Mouse (Mus musculus): ENCODE measurements around the gene Wdr59. TPM values are rescaled to one million over a fixed set of nuclear protein-coding genes. Genes with fewer than 3 reads are reported as not detected.

Wdr59 gene
- polyA plus RNA-seq (2014; fragmentation: Nextera tagmentation; extraction: Ambion mirVana): 2.9 and 4.2 TPM in 2 replicates

GRCm38 (mm10) chr8:111521713-111522429, at the start of gene Wdr59:
Wdr59 (minus strand) TSS chr8:111522092.
- no peaks in the 10 kb centered on the region for H3K27me3 ChIP-seq (replicated peaks; ENCODE audit: control insufficient read depth, insufficient read depth, low read length)
- DNase-seq (ENCODE audit: low spot score) (peak; percentile 99), ATAC-seq (peak; percentile 99)
- peak within 1 kb of the TSS; percentile 49 for H3K4me3 ChIP-seq (ENCODE audit: low read depth, low read length)
- under 1% methylated on average over 34 of the region's 34 CpGs for WGBS
- H3K9me3 ChIP-seq (replicated peaks; ENCODE audit: control insufficient read depth, low read length): no peaks in the 10 kb centered on the region
- H3K4me2 ChIP-seq (ENCODE audit: low read length): peak within 1 kb of the TSS; percentile 53
- no peaks in the 10 kb centered on the region for H3K36me3 ChIP-seq (ENCODE audit: control insufficient read depth, insufficient read depth, low read length)
- H3K4me1 ChIP-seq (ENCODE audit: control insufficient read depth, insufficient read depth, low read length): peaks cover 5% of the 10 kb centered on the region
- no peak within 1 kb of the TSS for H3K27ac ChIP-seq (ENCODE audit: low read depth, low read length)
- H3K9ac ChIP-seq (ENCODE audit: low read length): peak within 1 kb of the TSS; percentile 48

GRCm38 (mm10) chr8:111571661-111572060, 49.8 kb upstream of the Wdr59 start:
- Histone ChIP-seq H3K4me1 (ENCODE audit: control insufficient read depth, insufficient read depth, low read length) (peaks cover 23% of the 10 kb centered on the region), H3K9me3 (replicated peaks; ENCODE audit: control insufficient read depth, low read length) (no peaks in the 10 kb centered on the region), H3K27ac (ENCODE audit: low read depth, low read length) (no peak overlapping the region), H3K4me2 (ENCODE audit: low read length) (no peak overlapping the region), H3K36me3 (ENCODE audit: control insufficient read depth, insufficient read depth, low read length) (no peaks in the 10 kb centered on the region), H3K27me3 (replicated peaks; ENCODE audit: control insufficient read depth, insufficient read depth, low read length) (no peaks in the 10 kb centered on the region), H3K4me3 (ENCODE audit: low read depth, low read length) (no peak overlapping the region), H3K9ac (ENCODE audit: low read length) (no peak overlapping the region)
- no peak for ATAC-seq
- DNase-seq (ENCODE audit: low spot score): no peak
- 89% methylated on average over 10 of the region's 10 CpGs for WGBS

GRCm38 (mm10) chr8:111570432-111570831, 48.5 kb upstream of the Wdr59 start:
- Histone ChIP-seq H3K4me2 (ENCODE audit: low read length) (no peak overlapping the region), H3K9me3 (replicated peaks; ENCODE audit: control insufficient read depth, low read length) (no peaks in the 10 kb centered on the region), H3K27ac (ENCODE audit: low read depth, low read length) (no peak overlapping the region), H3K4me1 (ENCODE audit: control insufficient read depth, insufficient read depth, low read length) (peaks cover 23% of the 10 kb centered on the region), H3K27me3 (replicated peaks; ENCODE audit: control insufficient read depth, insufficient read depth, low read length) (no peaks in the 10 kb centered on the region), H3K4me3 (ENCODE audit: low read depth, low read length) (no peak overlapping the region), H3K9ac (ENCODE audit: low read length) (no peak overlapping the region), H3K36me3 (ENCODE audit: control insufficient read depth, insufficient read depth, low read length) (no peaks in the 10 kb centered on the region)
- WGBS: 68% methylated on average over 2 of the region's 2 CpGs
- no peak for ATAC-seq
- no peak for DNase-seq (ENCODE audit: low spot score)

GRCm38 (mm10) chr8:111569926-111570325, 48.0 kb upstream of the Wdr59 start:
- peaks cover 23% of the 10 kb centered on the region for H3K4me1 ChIP-seq (ENCODE audit: control insufficient read depth, insufficient read depth, low read length)
- H3K27ac ChIP-seq (ENCODE audit: low read depth, low read length): no peak overlapping the region
- DNase-seq (ENCODE audit: low spot score) (no peak), ATAC-seq (no peak)
- H3K9ac ChIP-seq (ENCODE audit: low read length): no peak overlapping the region
- H3K27me3 ChIP-seq (replicated peaks; ENCODE audit: control insufficient read depth, insufficient read depth, low read length): no peaks in the 10 kb centered on the region
- H3K4me2 ChIP-seq (ENCODE audit: low read length): no peak overlapping the region
- no peaks in the 10 kb centered on the region for H3K9me3 ChIP-seq (replicated peaks; ENCODE audit: control insufficient read depth, low read length)
- H3K4me3 ChIP-seq (ENCODE audit: low read depth, low read length): no peak overlapping the region
- WGBS: 76% methylated on average over 4 of the region's 4 CpGs
- H3K36me3 ChIP-seq (ENCODE audit: control insufficient read depth, insufficient read depth, low read length): no peaks in the 10 kb centered on the region

GRCm38 (mm10) chr8:111568029-111568428, 46.1 kb upstream of the Wdr59 start:
- ATAC-seq (no peak), DNase-seq (ENCODE audit: low spot score) (no peak)
- no peaks in the 10 kb centered on the region for H3K9me3 ChIP-seq (replicated peaks; ENCODE audit: control insufficient read depth, low read length)
- no peak overlapping the region for H3K4me3 ChIP-seq (ENCODE audit: low read depth, low read length)
- 81% methylated on average over 3 of the region's 3 CpGs for WGBS
- H3K27me3 ChIP-seq (replicated peaks; ENCODE audit: control insufficient read depth, insufficient read depth, low read length): no peaks in the 10 kb centered on the region
- H3K9ac ChIP-seq (ENCODE audit: low read length): no peak overlapping the region
- H3K4me2 ChIP-seq (ENCODE audit: low read length): no peak overlapping the region
- no peaks in the 10 kb centered on the region for H3K36me3 ChIP-seq (ENCODE audit: control insufficient read depth, insufficient read depth, low read length)
- H3K27ac ChIP-seq (ENCODE audit: low read depth, low read length): no peak overlapping the region
- peaks cover 23% of the 10 kb centered on the region for H3K4me1 ChIP-seq (ENCODE audit: control insufficient read depth, insufficient read depth, low read length)

- Histone ChIP-seq H3K36me3 (ENCODE audit: control insufficient read depth, insufficient read depth, low read length) (no peaks in the 10 kb centered on the region), H3K9me3 (replicated peaks; ENCODE audit: control insufficient read depth, low read length) (no peaks in the 10 kb centered on the region), H3K27me3 (replicated peaks; ENCODE audit: control insufficient read depth, insufficient read depth, low read length) (no peaks in the 10 kb centered on the region), H3K4me1 (ENCODE audit: control insufficient read depth, insufficient read depth, low read length) (peaks cover 21% of the 10 kb centered on the region), H3K9ac (ENCODE audit: low read length) (no peak overlapping the region), H3K27ac (ENCODE audit: low read depth, low read length) (no peak overlapping the region; the same call in 1 of the 2 replicates), H3K4me2 (ENCODE audit: low read length) (no peak overlapping the region), H3K4me3 (ENCODE audit: low read depth, low read length) (no peak overlapping the region)
- DNase-seq (ENCODE audit: low spot score): no peak
- WGBS: 65% methylated on average over 3 of the region's 3 CpGs
- no peak for ATAC-seq
Measured at GRCm38 (mm10) chr8:111567571-111567970, 45.7 kb upstream of the Wdr59 start.

- H3K4me3 ChIP-seq (ENCODE audit: low read depth, low read length): no peak overlapping the region
- H3K27me3 ChIP-seq (replicated peaks; ENCODE audit: control insufficient read depth, insufficient read depth, low read length): no peaks in the 10 kb centered on the region
- H3K4me1 ChIP-seq (ENCODE audit: control insufficient read depth, insufficient read depth, low read length): peaks cover 13% of the 10 kb centered on the region
- ATAC-seq (no peak), DNase-seq (ENCODE audit: low spot score) (no peak)
- whole genome bisulfite sequencing: 66% methylated on average over 9 of the region's 9 CpGs
- no peaks in the 10 kb centered on the region for H3K36me3 ChIP-seq (ENCODE audit: control insufficient read depth, insufficient read depth, low read length)
- no peak overlapping the region for H3K4me2 ChIP-seq (ENCODE audit: low read length)
- no peak overlapping the region for H3K27ac ChIP-seq (ENCODE audit: low read depth, low read length)
- no peaks in the 10 kb centered on the region for H3K9me3 ChIP-seq (replicated peaks; ENCODE audit: control insufficient read depth, low read length)
- no peak overlapping the region for H3K9ac ChIP-seq (ENCODE audit: low read length)
Measured at GRCm38 (mm10) chr8:111566326-111566725, 44.4 kb upstream of the Wdr59 start.

GRCm38 (mm10) chr8:111565784-111566191, 43.9 kb upstream of the Wdr59 start:
- Histone ChIP-seq H3K27ac (ENCODE audit: low read depth, low read length) (no peak overlapping the region), H3K4me2 (ENCODE audit: low read length) (no peak overlapping the region), H3K9ac (ENCODE audit: low read length) (no peak overlapping the region), H3K27me3 (replicated peaks; ENCODE audit: control insufficient read depth, insufficient read depth, low read length) (no peaks in the 10 kb centered on the region), H3K4me3 (ENCODE audit: low read depth, low read length) (no peak overlapping the region), H3K4me1 (ENCODE audit: control insufficient read depth, insufficient read depth, low read length) (peaks cover 13% of the 10 kb centered on the region), H3K36me3 (ENCODE audit: control insufficient read depth, insufficient read depth, low read length) (no peaks in the 10 kb centered on the region), H3K9me3 (replicated peaks; ENCODE audit: control insufficient read depth, low read length) (no peaks in the 10 kb centered on the region)
- no peak for DNase-seq (ENCODE audit: low spot score)
- 28% methylated on average over 5 of the region's 5 CpGs for WGBS
- ATAC-seq: no peak

- Histone ChIP-seq H3K9ac (ENCODE audit: low read length) (no peak overlapping the region), H3K4me3 (ENCODE audit: low read depth, low read length) (no peak overlapping the region), H3K4me1 (ENCODE audit: control insufficient read depth, insufficient read depth, low read length) (peaks cover 8% of the 10 kb centered on the region; the same call in 1 of the 2 replicates), H3K36me3 (ENCODE audit: control insufficient read depth, insufficient read depth, low read length) (no peaks in the 10 kb centered on the region), H3K4me2 (ENCODE audit: low read length) (no peak overlapping the region), H3K27me3 (replicated peaks; ENCODE audit: control insufficient read depth, insufficient read depth, low read length) (no peaks in the 10 kb centered on the region), H3K9me3 (replicated peaks; ENCODE audit: control insufficient read depth, low read length) (no peaks in the 10 kb centered on the region), H3K27ac (ENCODE audit: low read depth, low read length) (no peak overlapping the region)
- DNase-seq (ENCODE audit: low spot score): no peak
- no peak for ATAC-seq
- WGBS: 86% methylated on average over 2 of the region's 2 CpGs
Measured at GRCm38 (mm10) chr8:111564093-111564492, 42.2 kb upstream of the Wdr59 start.
